Mouse (Mus musculus) yolk sac, embryonic 10.5 days (tissue): ENCODE results near the gene Ppp1r8.

Source experiments
- DNase-seq: peaks from one replicate; pipeline ENCODE4 v3.0.0-alpha.2; 2017; ENCODE audit warnings: low spot score

Gene Ppp1r8

DNA sequence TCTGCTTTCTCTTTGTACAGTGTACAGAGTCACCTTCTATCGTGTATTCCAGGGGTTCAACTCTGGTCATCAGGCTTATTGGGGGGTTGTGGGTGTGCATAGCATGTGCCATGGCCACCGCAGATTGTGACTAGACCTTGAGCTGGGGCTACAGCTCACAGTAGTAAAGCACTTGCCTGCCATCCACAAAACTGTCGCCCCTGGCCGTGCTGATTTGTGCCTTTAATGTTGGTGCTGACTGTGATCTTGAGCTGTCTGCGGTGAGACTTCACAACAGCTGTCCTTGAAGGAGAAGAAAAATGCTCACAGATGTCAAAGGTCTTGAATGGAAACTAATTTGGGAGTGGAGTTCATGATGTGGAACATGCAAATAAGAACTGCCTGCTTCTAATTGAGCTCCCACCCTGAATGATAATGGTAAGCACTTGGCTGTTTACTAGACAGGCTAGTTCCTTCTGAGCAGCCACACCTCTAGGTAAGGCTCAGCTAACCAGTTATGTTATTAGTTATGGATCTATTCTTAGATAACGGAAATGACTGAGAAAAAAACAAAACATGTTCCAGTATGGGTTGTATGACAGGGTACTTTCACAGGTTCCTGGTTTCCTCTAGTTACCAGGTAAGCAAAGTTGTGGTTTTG, 64.3 kb downstream of the Ppp1r8 start:
- DNase-seq = no peak
